Mouse (Mus musculus): ENCODE data around the gene Pygm.

DNA sequence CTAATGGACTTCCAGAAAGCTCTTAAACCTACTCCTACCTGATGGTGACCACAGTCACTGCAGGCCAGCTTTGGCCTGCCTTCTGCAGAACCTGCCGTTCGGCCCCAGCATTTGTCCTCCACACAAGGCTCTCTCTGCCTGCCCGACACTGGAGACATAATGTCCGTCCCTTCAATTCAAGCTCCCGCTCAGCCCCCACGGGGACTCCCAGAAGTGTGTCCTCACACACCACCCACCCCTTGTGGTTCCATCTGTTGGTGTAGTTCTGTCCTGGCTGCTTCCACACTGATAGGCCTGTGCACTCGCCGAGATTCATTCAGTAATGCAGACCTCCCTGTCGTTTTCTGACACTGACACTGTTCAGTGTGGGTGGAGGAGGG, 37.0 kb downstream of the Pygm start:
- TF ChIP-seq CTCF (IDR thresholded peaks at IDR 0.05; ENCODE audit: borderline replicate concordance, extremely low read depth, insufficient read depth, insufficient read length) (no peak), POLR2A (IDR thresholded peaks at IDR 0.05; ENCODE audit: borderline replicate concordance, extremely low read depth, insufficient read depth, insufficient read length, poor library complexity, severe bottlenecking) (no peak)

Measured in brain, embryonic 14.5 days (tissue).